Mouse (Mus musculus) heart, postnatal 36 days (tissue): ENCODE results near the gene Edc4. TPM values are rescaled to one million over a fixed set of nuclear protein-coding genes. Genes with fewer than 3 reads are reported as not detected.

Experiments used
- DNase-seq, 2 experiments: peaks; one replicate each; pipeline ENCODE4 v3.0.0; 2021 to 2022
- intact Hi-C: fragments of 180-260 bp; cut with DNase I; formaldehyde crosslinking; loops from one replicate; pipeline ENCODE4 v1.15.1; 2025
- total RNA-seq, 2 experiments: library from RNA; stranded (reverse); gene quantifications; 2 replicates each; pipeline ENCODE4 v1.2.3; 2021

The Edc4 gene
- total RNA-seq, 2 experiments from 2014 or later, result 24.2 to 26.3 TPM

- intact Hi-C loops, result loop anchor here (2.0 kb wide), 2 partner anchors 19 to 39 kb away; partner anchors contain the start of genes Edc4 and Pskh1
- no peak for DNase-seq
Observed at GRCm38 (mm10) chr8:105861951-105862350, 18.7 kb upstream of the Edc4 start.

DNA sequence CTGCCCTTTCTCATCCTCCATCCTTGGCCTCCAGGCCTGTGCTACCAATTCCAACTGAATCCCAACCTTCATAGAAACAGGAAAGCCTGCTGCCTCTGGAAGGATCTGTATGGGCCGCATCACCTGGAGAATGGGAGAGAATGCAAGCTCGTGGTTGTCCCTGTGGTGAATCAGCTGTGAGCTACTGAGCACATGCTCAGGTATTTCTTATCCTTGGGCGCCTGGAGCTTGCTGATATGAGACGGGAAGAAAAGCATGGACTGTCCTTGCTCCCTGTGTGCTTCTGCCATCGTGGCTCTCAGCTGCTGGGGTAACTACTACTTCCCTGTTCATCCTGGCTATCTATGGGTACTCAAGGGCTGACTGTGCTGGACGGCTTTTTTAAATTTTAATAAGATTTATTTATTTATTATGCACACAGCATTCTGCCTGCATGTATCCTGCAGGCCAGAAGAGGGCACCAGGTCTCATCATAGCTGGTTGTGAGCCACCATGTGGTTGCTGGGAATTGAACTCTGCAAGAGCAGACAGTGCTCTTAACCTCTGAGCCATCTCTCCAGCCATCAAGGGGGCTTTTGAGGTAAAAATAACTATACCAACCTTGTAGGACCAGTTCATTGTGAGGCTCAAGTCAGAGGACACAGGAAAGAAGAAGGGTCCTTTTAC is 14.2 kb upstream of the Edc4 start:
- no peak for DNase-seq
- intact Hi-C loops, result no loop called here

- peak in 1 of 2 experiments; percentile 42 for DNase-seq
- intact Hi-C loops, result no loop called here
Observed at GRCm38 (mm10) chr8:105874301-105874700, 6.4 kb upstream of the Edc4 start.

DNA sequence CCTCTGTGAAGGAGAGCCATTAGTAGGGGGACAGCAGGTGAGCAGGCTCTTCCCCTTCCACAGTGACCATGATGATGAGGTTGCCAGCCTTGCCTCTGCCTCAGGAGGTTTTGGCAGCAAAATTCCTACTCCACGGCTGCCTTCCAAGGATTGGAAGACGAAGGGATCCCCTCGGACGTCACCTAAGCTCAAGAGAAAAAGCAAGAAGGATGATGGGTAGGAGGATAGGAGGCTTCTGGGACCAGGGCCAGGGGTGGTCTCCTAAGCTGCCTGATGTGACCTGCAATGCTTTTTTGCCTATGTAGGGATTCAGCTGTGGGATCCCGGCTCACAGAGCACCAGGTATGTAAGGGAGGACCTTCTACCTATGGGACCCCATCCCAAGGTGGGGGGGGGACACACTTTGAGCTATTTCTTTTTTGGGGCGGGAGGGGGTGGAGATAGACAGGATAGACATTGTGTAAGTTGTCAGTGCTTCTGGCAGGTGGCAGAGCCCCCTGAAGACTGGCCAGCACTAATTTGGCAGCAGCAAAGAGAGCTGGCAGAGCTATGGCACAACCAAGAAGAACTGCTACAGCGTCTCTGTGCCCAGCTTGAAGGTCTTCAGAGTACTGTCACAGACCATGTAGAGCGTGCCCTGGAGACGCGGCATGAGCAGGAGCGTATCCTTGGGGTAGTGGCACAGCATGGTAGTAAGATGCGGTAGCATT is 9.2 kb downstream of the Edc4 start:
- intact Hi-C loops, result no loop called here
- DNase-seq, result no peak

DNA sequence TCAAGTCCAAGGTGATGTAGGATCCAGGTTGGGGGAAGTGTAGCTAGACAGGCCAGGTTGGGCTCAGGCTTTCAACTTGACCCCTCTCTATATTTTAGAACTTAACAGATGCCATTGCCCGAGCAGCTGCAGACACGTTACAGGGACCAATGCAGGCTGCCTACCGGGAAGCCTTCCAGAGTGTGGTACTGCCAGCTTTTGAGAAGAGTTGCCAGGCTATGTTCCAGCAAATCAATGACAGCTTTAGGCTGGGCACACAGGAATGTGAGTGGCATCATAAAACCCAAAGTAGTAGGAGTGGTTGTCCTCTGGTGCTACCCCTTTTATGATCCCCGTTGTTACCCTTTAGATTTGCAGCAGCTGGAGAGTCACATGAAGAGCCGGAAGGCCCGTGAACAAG is 10.2 kb downstream of the Edc4 start:
- DNase-seq, result peak; percentile 31 to 39
- intact Hi-C loops, result no loop called here

DNA sequence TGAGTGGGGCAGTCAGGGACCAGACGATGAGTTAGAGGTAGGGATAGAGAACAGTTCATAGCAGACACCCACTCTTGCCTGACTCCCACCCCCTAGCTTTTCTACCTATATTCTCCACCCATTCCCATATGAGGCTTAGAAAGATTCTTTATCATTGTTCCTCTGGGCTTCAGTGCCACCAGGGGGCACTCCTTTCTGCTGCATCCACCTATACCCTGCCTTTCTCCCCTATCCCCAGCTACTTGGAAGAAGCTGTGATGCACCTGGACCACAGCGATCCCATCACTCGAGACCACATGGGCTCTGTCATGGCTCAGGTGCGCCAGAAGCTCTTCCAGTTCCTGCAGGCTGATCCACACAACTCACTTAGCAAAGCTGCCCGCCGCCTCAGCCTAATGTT is 11.8 kb downstream of the Edc4 start:
- DNase-seq, result no peak
- intact Hi-C loops, result no loop called here

GRCm38 (mm10) chr8:105893339-105893738 is 12.7 kb downstream of the Edc4 start, which contains the start of gene Nrn1l:
Nrn1l (plus strand) TSS chr8:105893567.
- peak; percentile 66 to 70 for DNase-seq
- intact Hi-C loops, result no loop called here

DNA sequence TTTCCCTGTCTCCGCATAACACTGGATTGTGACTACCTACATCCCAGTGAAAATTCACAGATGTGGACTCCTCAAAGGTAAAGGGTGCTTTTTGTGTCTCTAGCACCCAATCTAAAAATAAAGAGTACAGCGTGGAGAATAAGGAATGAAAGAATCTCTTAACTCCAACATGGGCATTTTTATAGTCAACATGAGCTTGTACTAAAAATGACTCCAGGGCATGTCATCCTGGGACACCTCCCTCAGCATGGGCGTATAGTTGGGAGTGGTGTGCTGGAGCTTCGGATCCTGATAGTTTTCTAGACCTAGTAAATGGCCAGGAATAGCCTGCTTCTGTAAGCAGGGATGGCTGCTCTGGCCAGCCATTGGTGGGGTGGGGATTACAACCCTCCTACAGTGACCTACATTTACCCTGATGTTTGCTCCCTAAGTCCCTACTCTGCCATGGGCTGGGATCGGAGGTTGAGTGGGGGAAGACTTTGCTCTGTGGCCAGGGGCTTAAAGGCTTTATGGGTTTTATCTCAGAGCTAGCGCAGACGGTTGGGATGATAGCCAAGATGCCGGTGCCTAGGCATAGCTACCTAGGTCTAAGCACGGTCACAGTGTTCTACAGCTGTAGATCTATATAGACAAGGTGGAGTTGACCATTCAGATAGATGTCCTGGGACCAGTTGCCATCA is 17.3 kb downstream of the Edc4 start:
- intact Hi-C loops, result no loop called here
- DNase-seq, result no peak

DNA sequence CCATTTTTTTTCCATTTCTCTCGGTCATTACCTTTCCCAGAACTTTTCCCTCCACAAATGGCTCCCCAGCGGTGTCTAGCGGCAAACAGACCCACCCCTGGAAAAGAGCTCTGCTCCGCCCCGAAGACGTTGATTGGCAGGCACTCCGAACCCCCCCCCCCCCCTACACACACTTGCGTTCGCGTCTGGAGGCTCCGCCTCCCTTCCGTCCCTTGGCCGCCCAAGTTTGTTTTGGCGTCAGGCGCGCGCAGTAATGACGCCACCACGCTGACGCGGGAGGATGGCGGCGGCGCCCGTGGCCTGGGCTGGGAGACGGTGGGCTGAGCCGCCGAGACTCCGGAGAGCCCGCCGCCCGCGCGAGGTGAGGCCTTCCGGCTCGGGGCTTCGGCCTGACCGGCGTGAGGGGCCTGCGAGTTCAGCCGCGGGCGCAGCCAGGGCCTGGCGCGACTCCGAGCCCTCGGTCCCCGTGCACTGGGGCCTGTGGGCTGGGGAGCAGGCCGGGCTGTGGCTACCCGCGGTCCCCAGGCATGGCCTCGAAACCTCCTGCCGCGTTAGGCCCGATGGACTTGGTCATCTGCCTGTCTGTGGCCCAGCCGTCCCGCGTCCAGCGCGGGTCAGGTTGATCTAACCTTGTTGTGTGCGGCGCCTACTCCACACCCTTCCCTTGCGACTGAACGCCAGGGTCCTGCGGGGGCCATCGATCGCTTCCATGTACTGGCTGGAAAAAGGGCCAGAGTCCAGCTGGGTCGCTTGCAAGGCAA is 19.7 kb downstream of the Edc4 start, which contains the start of gene Pskh1:
TSS of gene Pskh1 (plus strand) at position 262 of the 761 bp plus-strand sequence.
- DNase-seq, result peak; percentile 95 to 96
- intact Hi-C loops, result loop anchor here (2.0 kb wide), 5 partner anchors 30 to 110 kb away; partner anchors contain the start of genes Ddx28, Nutf2 and Slc12a4

GRCm38 (mm10) chr8:105900941-105901616 is 20.4 kb downstream of the Edc4 start:
- no peak for DNase-seq
- intact Hi-C loops, result loop anchor here (2.0 kb wide), 5 partner anchors 30 to 110 kb away; partner anchors contain the start of genes Ddx28, Nutf2 and Slc12a4

- no peak for DNase-seq
- intact Hi-C loops, result no loop called here
Observed at GRCm38 (mm10) chr8:105919390-105919789, 38.7 kb downstream of the Edc4 start.

DNA sequence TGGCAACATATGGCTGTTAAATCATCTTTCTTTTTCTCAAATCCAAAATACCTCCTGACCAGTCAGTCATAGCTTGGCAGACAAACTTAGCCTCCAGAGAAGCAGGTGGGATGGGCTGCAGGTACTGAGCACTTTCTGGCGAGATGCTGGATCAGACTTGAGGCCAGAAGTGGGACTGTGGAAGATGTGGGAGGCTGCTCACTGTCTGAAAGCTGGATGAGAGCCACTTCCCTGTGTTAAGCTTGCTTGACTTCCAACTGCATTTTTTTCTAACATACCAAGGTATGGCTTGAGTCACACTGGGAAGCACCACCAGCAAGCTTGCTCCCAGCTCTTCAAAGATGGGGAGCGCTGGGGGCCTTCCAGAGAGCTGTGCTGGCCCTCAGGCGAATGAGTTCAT is 44.4 kb downstream of the Edc4 start:
- no peak for DNase-seq
- intact Hi-C loops, result no loop called here

DNA sequence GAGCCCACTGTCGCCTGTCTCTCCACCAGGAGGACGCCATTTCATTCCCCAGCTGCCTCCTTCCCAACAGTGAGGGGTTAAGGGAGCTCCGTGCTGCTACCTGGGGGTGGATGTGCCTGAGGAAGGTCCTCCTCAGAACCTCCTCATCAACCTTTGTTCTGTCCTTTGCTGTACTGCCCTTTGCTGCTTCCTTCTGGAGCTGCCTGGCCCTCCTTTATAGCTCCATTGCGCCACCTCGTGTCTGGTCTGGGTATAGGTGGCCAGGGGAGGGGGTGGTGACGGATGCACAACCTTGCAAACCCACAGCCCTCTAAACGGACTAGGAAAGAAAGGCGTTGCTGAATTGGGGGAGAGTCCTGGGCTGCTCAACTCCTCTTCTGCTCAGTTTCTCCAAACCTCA is 49.9 kb downstream of the Edc4 start:
- intact Hi-C loops, result loop anchor here (1.0 to 5.0 kb wide), 5 partner anchors 30 to 216 kb away; partner anchors contain the start of genes Cenpt and Pskh1

DNA sequence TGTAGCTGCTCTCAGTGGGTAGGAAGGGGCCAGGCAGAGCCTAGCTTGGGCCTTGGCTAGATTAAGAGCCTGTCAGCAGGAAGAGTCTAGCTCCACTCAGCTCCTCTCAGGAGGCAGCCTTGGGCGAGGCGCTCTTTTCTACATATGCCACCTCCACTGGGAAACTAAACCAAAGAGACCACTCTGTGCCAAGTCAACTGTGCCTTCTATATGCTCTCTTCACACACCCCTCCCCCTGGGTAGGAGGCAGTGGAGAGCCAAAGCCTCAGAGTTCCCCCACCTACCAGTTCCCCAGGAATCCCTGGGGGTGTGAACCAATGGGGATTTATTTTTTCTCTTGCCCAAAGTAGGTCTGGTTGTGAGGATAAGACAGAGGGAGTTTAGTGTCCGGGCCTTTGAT is 50.6 kb downstream of the Edc4 start:
- no peak for DNase-seq
- intact Hi-C loops, result loop anchor here (2.0 to 5.0 kb wide), 3 partner anchors 30 to 159 kb away; partner anchors contain the start of genes Cenpt and Pskh1

More for the DNA sequence above, 49.9 kb downstream of the Edc4 start:
- peak; percentile 88 to 92 for DNase-seq

GRCm38 (mm10) chr8:105932525-105932924 is 51.8 kb downstream of the Edc4 start:
- intact Hi-C loops, result loop anchor here (5.0 kb wide), 2 partner anchors 80 to 160 kb away; partner anchors contain the start of gene Cenpt
- no peak for DNase-seq

- DNase-seq, result no peak
- intact Hi-C loops, result loop anchor here (5.0 kb wide), 2 partner anchors 81 to 161 kb away; partner anchors contain the start of gene Cenpt
Observed at GRCm38 (mm10) chr8:105933762-105934161, 53.1 kb downstream of the Edc4 start, which contains the start of gene Ctrl. Ctrl (minus strand) TSS chr8:105933862.

DNA sequence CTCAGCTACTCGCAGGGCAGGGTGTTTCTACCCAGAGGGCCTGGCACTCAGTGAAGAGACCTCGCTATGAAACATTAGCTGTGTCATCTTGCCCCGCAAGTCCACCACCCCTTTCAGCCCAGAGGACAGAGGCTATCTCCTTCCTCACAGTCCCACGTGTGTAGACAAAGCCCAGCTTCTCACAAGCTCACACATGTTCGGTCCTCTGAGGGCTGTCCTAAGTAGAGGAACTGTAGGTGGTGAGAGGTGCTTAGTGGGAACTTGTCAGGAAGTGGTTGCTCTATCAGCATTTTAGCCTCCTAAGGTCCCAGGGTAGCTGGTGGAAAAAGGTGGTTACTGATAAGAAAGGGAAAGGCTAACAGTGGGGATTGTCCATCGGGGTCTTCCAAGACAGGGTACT is 54.4 kb downstream of the Edc4 start:
- intact Hi-C loops, result loop anchor here (5.0 kb wide), 1 partner anchor 77 kb away; the partner anchor contains the start of gene Ddx28
- no peak for DNase-seq

DNA sequence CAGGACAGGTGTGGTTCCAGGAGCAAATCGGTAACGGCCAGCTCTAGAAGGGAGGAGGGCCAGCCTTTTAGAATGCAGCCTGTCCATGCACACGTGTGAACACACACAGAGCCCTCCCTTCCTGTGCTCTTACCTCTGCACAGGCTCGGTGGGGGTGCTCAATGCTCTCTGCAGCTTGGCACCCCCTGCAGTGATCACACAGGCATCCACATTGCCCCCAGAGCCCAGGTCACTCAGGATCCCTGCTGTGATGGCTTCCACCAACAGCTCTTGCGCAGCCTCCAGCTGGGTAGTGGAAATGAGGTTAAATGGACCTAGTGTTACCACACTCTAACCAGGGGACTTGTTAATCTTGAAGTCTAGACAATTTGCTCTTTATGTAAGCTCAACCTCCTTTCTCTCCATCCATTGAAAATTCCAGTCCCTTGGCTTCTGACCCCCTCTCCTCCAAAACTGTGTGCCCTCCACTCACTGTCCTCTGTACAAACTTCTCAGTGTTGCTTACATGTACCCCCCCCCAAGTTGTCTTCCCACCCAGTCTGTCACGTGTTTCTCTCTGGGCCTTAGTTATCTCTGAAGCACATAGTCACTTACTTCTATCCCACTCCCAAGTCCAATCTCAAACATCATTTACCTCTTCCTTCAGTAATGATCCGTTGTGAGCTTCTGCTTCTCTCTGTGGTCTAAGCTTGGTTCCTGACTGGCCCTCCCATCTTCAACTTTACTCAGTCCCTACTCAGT is 55.4 kb downstream of the Edc4 start:
- intact Hi-C loops, result loop anchor here (5.0 kb wide), 1 partner anchor 76 kb away; the partner anchor contains the start of gene Ddx28
- DNase-seq, result no peak
